Mouse (Mus musculus): ENCODE results near the gene Mboat1. TPM values are rescaled to one million over a fixed set of nuclear protein-coding genes. Genes with fewer than 3 reads are reported as not detected.

Gene Mboat1
- polyA plus RNA-seq, 1 experiment = 4.6 TPM

DNA sequence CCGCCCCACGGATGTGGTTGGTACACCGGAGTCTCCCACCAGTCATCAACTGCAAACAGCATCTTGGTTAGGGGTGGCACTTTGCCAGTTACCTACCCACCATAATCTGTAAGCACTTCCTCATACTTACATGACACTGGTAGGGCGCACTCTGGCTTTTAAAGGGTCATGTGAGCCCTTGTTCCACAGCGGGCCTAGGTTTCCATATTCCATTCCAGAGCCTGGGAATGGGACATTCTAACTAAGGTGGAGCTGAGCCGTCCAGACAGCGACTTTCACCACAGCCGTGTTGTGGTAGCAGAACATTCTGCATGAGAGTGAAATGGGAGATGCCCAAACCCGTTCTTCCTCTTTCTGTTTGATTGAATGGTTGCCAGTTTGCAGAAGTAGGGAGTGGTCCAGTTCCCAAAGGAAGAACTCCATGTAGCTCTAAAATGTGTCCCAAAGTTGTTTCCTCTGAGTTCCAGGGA, 61.8 kb downstream of the Mboat1 start:
- Histone ChIP-seq H3K4me3 (ENCODE audit: low read depth, low read length) (no peak overlapping the region), H3K36me3 (ENCODE audit: control insufficient read depth, insufficient read depth, low read length) (no peaks in the 10 kb centered on the region), H3K27ac (ENCODE audit: insufficient read depth, low read depth, low read length) (no peak overlapping the region), H3K4me1 (ENCODE audit: control insufficient read depth, insufficient read depth, insufficient read length, low read length) (peaks cover 4% of the 10 kb centered on the region; the same call in 1 of the 2 replicates), H3K27me3 (ENCODE audit: control insufficient read depth, insufficient read depth, low read length) (no peaks in the 10 kb centered on the region)
- TF ChIP-seq POLR2A (IDR thresholded peaks at IDR 0.05; ENCODE audit: low read depth, low read length) (no peak), CTCF (IDR thresholded peaks at IDR 0.05; ENCODE audit: extremely low read depth, insufficient read length, insufficient replicate concordance, low read depth, low read length) (no peak)
- 50% methylated on average over 9 of the region's 9 CpGs for WGBS

DNA sequence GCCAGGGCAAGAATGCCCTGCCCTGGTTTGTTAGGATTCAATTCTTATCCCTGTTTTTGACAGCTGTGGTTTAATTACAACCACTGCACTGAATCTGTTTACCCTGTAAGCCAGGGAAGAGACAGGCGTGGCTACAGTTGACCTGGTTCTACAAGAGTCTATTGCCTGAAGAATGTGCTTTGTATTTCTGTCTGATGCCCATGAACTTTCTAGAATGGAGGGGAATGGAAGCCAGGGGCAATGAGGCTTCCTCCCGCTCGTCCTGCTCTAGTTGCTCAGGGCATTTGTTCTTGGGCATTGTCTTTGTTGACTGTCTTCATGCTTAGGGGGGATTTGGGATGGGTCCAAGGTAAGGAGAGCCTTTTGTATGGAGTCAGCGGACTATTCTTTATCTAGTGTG, 63.5 kb downstream of the Mboat1 start:
- Histone ChIP-seq H3K4me3 (ENCODE audit: low read depth, low read length) (no peak overlapping the region), H3K36me3 (ENCODE audit: control insufficient read depth, insufficient read depth, low read length) (no peaks in the 10 kb centered on the region; the same call in 1 of the 2 replicates), H3K27me3 (ENCODE audit: control insufficient read depth, insufficient read depth, low read length) (no peaks in the 10 kb centered on the region), H3K27ac (ENCODE audit: insufficient read depth, low read depth, low read length) (no peak overlapping the region), H3K4me1 (ENCODE audit: control insufficient read depth, insufficient read depth, insufficient read length, low read length) (peaks cover 4% of the 10 kb centered on the region; the same call in 1 of the 2 replicates)
- TF ChIP-seq CTCF (IDR thresholded peaks at IDR 0.05; ENCODE audit: extremely low read depth, insufficient read length, insufficient replicate concordance, low read depth, low read length) (no peak), POLR2A (IDR thresholded peaks at IDR 0.05; ENCODE audit: low read depth, low read length) (no peak)
- 85% methylated on average over 4 of the region's 4 CpGs for WGBS

DNA sequence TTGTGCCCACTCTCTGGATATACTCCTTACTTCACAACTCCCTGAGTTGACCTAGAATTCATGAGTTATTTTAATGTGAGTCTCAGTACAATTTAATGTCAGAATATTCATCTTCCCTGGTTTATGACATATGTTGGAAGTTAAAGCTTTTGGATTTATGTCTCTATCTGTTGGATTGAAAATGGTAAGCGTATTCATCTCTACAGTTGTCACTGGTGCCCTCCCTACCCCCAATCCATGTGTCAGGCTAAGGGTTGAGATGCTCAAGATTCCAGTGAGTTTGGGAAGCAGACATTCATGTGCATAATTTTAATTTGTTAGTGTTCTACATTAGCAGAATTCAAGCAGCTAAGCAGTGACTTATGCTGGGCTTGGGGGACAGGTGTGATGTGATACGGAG, 64.4 kb downstream of the Mboat1 start:
- Histone ChIP-seq H3K4me3 (ENCODE audit: low read depth, low read length) (no peak overlapping the region), H3K36me3 (ENCODE audit: control insufficient read depth, insufficient read depth, low read length) (no peaks in the 10 kb centered on the region; the same call in 1 of the 2 replicates), H3K27me3 (ENCODE audit: control insufficient read depth, insufficient read depth, low read length) (no peaks in the 10 kb centered on the region), H3K4me1 (ENCODE audit: control insufficient read depth, insufficient read depth, insufficient read length, low read length) (peaks cover 4% of the 10 kb centered on the region; the same call in 1 of the 2 replicates), H3K27ac (ENCODE audit: insufficient read depth, low read depth, low read length) (no peak overlapping the region)
- WGBS = 93% methylated on average over 2 of the region's 2 CpGs
- no peak for TF ChIP-seq POLR2A (IDR thresholded peaks at IDR 0.05; ENCODE audit: low read depth, low read length)
- no peak for TF ChIP-seq CTCF (IDR thresholded peaks at IDR 0.05; ENCODE audit: extremely low read depth, insufficient read length, insufficient replicate concordance, low read depth, low read length)

DNA sequence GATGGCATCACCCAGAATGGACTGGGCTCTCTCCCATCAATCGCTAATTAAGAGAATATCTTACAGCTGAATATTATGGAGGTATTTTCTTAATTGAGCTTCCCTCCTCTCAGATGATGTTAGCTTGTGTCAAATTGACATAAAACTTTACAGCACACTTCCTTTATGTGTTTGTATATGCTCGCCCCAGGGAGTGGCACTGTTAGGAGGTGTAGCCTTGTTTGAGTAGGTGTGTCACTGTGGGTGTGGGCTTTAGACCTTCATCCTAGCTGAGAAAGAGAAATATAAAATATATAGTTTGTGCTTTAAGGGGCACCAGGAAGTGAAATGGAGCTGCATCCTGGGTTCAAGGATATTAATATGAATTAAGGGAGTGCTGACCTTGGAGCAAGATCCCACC, 66.7 kb downstream of the Mboat1 start:
- TF ChIP-seq POLR2A (IDR thresholded peaks at IDR 0.05; ENCODE audit: low read depth, low read length) = no peak
- no peak for TF ChIP-seq CTCF (IDR thresholded peaks at IDR 0.05; ENCODE audit: extremely low read depth, insufficient read length, insufficient replicate concordance, low read depth, low read length)
- Histone ChIP-seq H3K27me3 (ENCODE audit: control insufficient read depth, insufficient read depth, low read length) (no peaks in the 10 kb centered on the region), H3K36me3 (ENCODE audit: control insufficient read depth, insufficient read depth, low read length) (no peaks in the 10 kb centered on the region; the same call in 1 of the 2 replicates), H3K4me3 (ENCODE audit: low read depth, low read length) (no peak overlapping the region), H3K4me1 (ENCODE audit: control insufficient read depth, insufficient read depth, insufficient read length, low read length) (peaks cover 2% of the 10 kb centered on the region; the same call in 1 of the 2 replicates), H3K27ac (ENCODE audit: insufficient read depth, low read depth, low read length) (no peak overlapping the region)
- 52% methylated on average over 2 of the region's 2 CpGs for WGBS

DNA sequence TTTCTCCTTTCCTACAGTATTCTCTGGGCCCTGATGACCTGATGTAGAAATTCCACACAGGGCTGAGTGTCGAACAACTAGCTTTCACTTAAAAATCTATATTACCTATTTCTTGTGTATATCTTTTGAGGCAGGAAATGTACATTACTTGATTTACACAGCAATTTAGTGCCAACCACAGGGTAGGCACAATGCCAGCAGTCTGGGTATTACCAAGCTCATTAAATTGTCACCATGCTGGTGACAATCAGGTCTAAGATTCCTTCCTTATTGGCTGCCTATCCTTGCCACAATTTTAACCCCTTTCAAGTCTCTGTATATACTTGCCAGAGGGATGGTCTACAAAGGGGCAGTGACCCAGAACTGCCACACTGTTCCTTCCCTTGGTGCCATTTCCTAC, 71.9 kb downstream of the Mboat1 start:
- Histone ChIP-seq H3K27me3 (ENCODE audit: control insufficient read depth, insufficient read depth, low read length) (no peaks in the 10 kb centered on the region), H3K27ac (ENCODE audit: insufficient read depth, low read depth, low read length) (no peak overlapping the region), H3K4me3 (ENCODE audit: low read depth, low read length) (no peak overlapping the region), H3K36me3 (ENCODE audit: control insufficient read depth, insufficient read depth, low read length) (no peaks in the 10 kb centered on the region; the same call in 1 of the 2 replicates), H3K4me1 (ENCODE audit: control insufficient read depth, insufficient read depth, insufficient read length, low read length) (no peaks in the 10 kb centered on the region)
- TF ChIP-seq POLR2A (IDR thresholded peaks at IDR 0.05; ENCODE audit: low read depth, low read length) = no peak
- no peak for TF ChIP-seq CTCF (IDR thresholded peaks at IDR 0.05; ENCODE audit: extremely low read depth, insufficient read length, insufficient replicate concordance, low read depth, low read length)
- WGBS = 72% methylated on average over 1 of the region's 1 CpGs

DNA sequence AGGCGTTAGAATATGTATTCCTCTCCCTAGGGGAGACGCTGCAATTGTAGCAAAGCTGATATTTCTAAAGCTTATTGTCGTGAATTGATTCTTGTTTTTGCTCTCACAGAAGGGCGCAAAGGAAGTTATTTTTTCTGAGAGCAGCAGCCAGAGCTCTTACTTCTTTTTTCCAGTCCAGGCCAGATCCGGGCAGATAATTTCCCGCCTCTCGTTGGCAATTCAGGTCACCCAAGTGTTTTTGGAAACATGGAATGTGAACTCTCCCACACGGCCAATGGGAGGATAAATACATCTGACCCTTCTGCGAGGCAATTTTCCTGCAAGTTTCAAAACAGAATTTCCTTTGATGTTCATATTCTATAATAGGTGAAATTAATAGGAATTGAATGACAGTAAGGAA, 77.0 kb downstream of the Mboat1 start:
- Histone ChIP-seq H3K4me1 (ENCODE audit: control insufficient read depth, insufficient read depth, insufficient read length, low read length) (no peaks in the 10 kb centered on the region), H3K27me3 (ENCODE audit: control insufficient read depth, insufficient read depth, low read length) (no peaks in the 10 kb centered on the region), H3K27ac (ENCODE audit: insufficient read depth, low read depth, low read length) (no peak overlapping the region), H3K4me3 (ENCODE audit: low read depth, low read length) (no peak overlapping the region), H3K36me3 (ENCODE audit: control insufficient read depth, insufficient read depth, low read length) (no peaks in the 10 kb centered on the region)
- WGBS = 85% methylated on average over 9 of the region's 9 CpGs
- TF ChIP-seq POLR2A (IDR thresholded peaks at IDR 0.05; ENCODE audit: low read depth, low read length) = no peak
- no peak for TF ChIP-seq CTCF (IDR thresholded peaks at IDR 0.05; ENCODE audit: extremely low read depth, insufficient read length, insufficient replicate concordance, low read depth, low read length)

DNA sequence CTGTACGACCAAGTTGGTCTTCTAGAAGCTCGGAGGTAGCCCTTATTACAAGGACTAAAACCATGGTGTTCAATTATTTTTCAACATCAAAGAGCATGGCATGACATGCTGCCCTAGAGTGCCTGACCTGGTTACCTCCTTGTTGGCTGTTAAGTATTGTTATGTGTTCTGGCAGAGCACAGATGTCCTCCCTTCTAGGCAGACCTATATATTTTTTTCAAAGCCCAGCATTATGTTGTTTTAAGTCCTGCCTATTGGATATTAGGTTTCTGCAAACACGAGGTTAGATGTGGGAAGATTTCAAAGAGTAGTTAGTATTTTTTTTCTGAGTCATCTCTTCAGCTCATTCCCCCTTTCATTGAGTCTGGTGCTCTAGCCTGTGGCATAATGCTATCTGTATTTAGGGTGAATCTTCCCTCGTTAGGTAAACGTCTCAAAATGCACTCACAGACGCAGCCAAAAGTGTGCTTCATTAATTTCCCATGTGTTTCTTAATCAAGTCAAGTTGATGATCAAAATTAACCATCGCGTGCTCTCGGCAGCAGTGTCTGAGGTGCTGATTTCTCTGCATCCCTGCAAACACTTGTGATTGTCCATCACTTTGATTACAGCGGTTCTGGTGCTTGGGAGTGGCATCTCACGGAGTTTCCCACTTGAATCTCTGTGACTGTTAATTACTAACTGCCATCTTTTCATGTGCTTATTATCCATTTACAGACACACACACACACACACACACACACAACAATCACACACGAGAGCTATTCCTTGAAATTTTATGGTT, 81.5 kb downstream of the Mboat1 start:
- Histone ChIP-seq H3K27ac (ENCODE audit: insufficient read depth, low read depth, low read length) (no peak overlapping the region), H3K27me3 (ENCODE audit: control insufficient read depth, insufficient read depth, low read length) (no peaks in the 10 kb centered on the region), H3K4me1 (ENCODE audit: control insufficient read depth, insufficient read depth, insufficient read length, low read length) (no peaks in the 10 kb centered on the region), H3K4me3 (ENCODE audit: low read depth, low read length) (no peak overlapping the region), H3K36me3 (ENCODE audit: control insufficient read depth, insufficient read depth, low read length) (no peaks in the 10 kb centered on the region)
- TF ChIP-seq POLR2A (IDR thresholded peaks at IDR 0.05; ENCODE audit: low read depth, low read length) (no peak), CTCF (IDR thresholded peaks at IDR 0.05; ENCODE audit: extremely low read depth, insufficient read length, insufficient replicate concordance, low read depth, low read length) (no peak)
- 84% methylated on average over 12 of the region's 12 CpGs for WGBS
